Mouse (Mus musculus): ENCODE measurements around the gene Luc7l3. TPM values are rescaled to one million over a fixed set of nuclear protein-coding genes. Genes with fewer than 3 reads are reported as not detected.

Gene Luc7l3
- total and polyA plus RNA-seq, 2 experiments, result 4.6 to 20.1 TPM

GRCm38 (mm10) chr11:94276869-94277337, 44.9 kb downstream of the Luc7l3 start:
- Histone ChIP-seq H3K9ac (ENCODE audit: low read depth, low read length) (peak overlapping the region; percentile 19; the same call in 1 of the 2 replicates), H3K27ac (replicated peaks; ENCODE audit: insufficient read depth, low read depth, low read length) (no peak overlapping the region), H3K79me2 (ENCODE audit: control insufficient read depth, insufficient read depth, low read length) (no peaks in the 10 kb centered on the region), H3K27me3 (ENCODE audit: control insufficient read depth, insufficient read depth, low read length) (no peaks in the 10 kb centered on the region), H3K4me3 (ENCODE audit: insufficient read depth, low read depth, low read length) (no peak overlapping the region), H3K36me3 (ENCODE audit: control insufficient read depth, insufficient read depth, low read length) (no peaks in the 10 kb centered on the region), H3K4me1 (ENCODE audit: control insufficient read depth, insufficient read depth, low read length) (peaks cover 26% of the 10 kb centered on the region)
- 10% methylated on average over 20 of the region's 20 CpGs for whole genome bisulfite sequencing
- DNase-seq (ENCODE audit: extremely low read depth, low read depth, low spot score), result peak; percentile 85
- no peak for TF ChIP-seq POLR2A (IDR thresholded peaks at IDR 0.05; ENCODE audit: extremely low read depth, insufficient read depth, low read length)
- TF ChIP-seq CTCF (IDR thresholded peaks at IDR 0.05; ENCODE audit: low read depth, low read length), result peak; percentile 98

- no peaks in the 10 kb centered on the region for H3K27me3 ChIP-seq (ENCODE audit: control insufficient read depth, insufficient read depth, low read length)
- H3K79me2 ChIP-seq (ENCODE audit: control insufficient read depth, insufficient read depth, low read length), result no peaks in the 10 kb centered on the region
- no peak for DNase-seq (ENCODE audit: extremely low read depth, low read depth, low spot score)
- 90% methylated on average over 2 of the region's 2 CpGs for WGBS
- peaks cover 18% of the 10 kb centered on the region for H3K4me1 ChIP-seq (ENCODE audit: control insufficient read depth, insufficient read depth, low read length)
- H3K9ac ChIP-seq (ENCODE audit: low read depth, low read length), result no peak overlapping the region
- H3K36me3 ChIP-seq (ENCODE audit: control insufficient read depth, insufficient read depth, low read length), result no peaks in the 10 kb centered on the region
- H3K27ac ChIP-seq (replicated peaks; ENCODE audit: insufficient read depth, low read depth, low read length), result no peak overlapping the region
- TF ChIP-seq POLR2A (IDR thresholded peaks at IDR 0.05; ENCODE audit: extremely low read depth, insufficient read depth, low read length), result no peak
- no peak for TF ChIP-seq CTCF (IDR thresholded peaks at IDR 0.05; ENCODE audit: low read depth, low read length)
- H3K4me3 ChIP-seq (ENCODE audit: insufficient read depth, low read depth, low read length), result no peak overlapping the region
These were observed 46.1 kb downstream of the Luc7l3 start for GRCm38 (mm10) chr11:94275686-94276085.

GRCm38 (mm10) chr11:94275226-94275625, 46.6 kb downstream of the Luc7l3 start:
- peak overlapping the region; percentile 66; the same call in 1 of the 2 replicates for H3K27ac ChIP-seq (replicated peaks; ENCODE audit: insufficient read depth, low read depth, low read length)
- H3K79me2 ChIP-seq (ENCODE audit: control insufficient read depth, insufficient read depth, low read length), result no peaks in the 10 kb centered on the region
- H3K27me3 ChIP-seq (ENCODE audit: control insufficient read depth, insufficient read depth, low read length), result no peaks in the 10 kb centered on the region
- H3K4me3 ChIP-seq (ENCODE audit: insufficient read depth, low read depth, low read length), result no peak overlapping the region
- H3K4me1 ChIP-seq (ENCODE audit: control insufficient read depth, insufficient read depth, low read length), result peaks cover 18% of the 10 kb centered on the region
- 35% methylated on average over 7 of the region's 7 CpGs for WGBS
- no peak for TF ChIP-seq POLR2A (IDR thresholded peaks at IDR 0.05; ENCODE audit: extremely low read depth, insufficient read depth, low read length)
- no peak for TF ChIP-seq CTCF (IDR thresholded peaks at IDR 0.05; ENCODE audit: low read depth, low read length)
- H3K9ac ChIP-seq (ENCODE audit: low read depth, low read length), result no peak overlapping the region
- DNase-seq (ENCODE audit: extremely low read depth, low read depth, low spot score), result peak; percentile 56
- H3K36me3 ChIP-seq (ENCODE audit: control insufficient read depth, insufficient read depth, low read length), result no peaks in the 10 kb centered on the region

- 41% methylated on average over 10 of the region's 10 CpGs for WGBS
- no peaks in the 10 kb centered on the region for H3K36me3 ChIP-seq (ENCODE audit: control insufficient read depth, insufficient read depth, low read length)
- no peaks in the 10 kb centered on the region for H3K27me3 ChIP-seq (ENCODE audit: control insufficient read depth, insufficient read depth, low read length)
- no peak overlapping the region for H3K4me3 ChIP-seq (ENCODE audit: insufficient read depth, low read depth, low read length)
- H3K27ac ChIP-seq (replicated peaks; ENCODE audit: insufficient read depth, low read depth, low read length), result peak overlapping the region; percentile 92
- peaks cover 18% of the 10 kb centered on the region for H3K4me1 ChIP-seq (ENCODE audit: control insufficient read depth, insufficient read depth, low read length)
- DNase-seq (ENCODE audit: extremely low read depth, low read depth, low spot score), result peak; percentile 90
- H3K79me2 ChIP-seq (ENCODE audit: control insufficient read depth, insufficient read depth, low read length), result no peaks in the 10 kb centered on the region
- no peak overlapping the region for H3K9ac ChIP-seq (ENCODE audit: low read depth, low read length)
- no peak for TF ChIP-seq POLR2A (IDR thresholded peaks at IDR 0.05; ENCODE audit: extremely low read depth, insufficient read depth, low read length)
- TF ChIP-seq CTCF (IDR thresholded peaks at IDR 0.05; ENCODE audit: low read depth, low read length), result no peak
These were observed 47.5 kb downstream of the Luc7l3 start for GRCm38 (mm10) chr11:94274206-94274867.

GRCm38 (mm10) chr11:94272960-94273927, 48.5 kb downstream of the Luc7l3 start:
- WGBS, result 42% methylated on average over 21 of the region's 21 CpGs
- peak; percentile 93 for DNase-seq (ENCODE audit: extremely low read depth, low read depth, low spot score)
- no peak overlapping the region for H3K4me3 ChIP-seq (ENCODE audit: insufficient read depth, low read depth, low read length)
- no peaks in the 10 kb centered on the region for H3K79me2 ChIP-seq (ENCODE audit: control insufficient read depth, insufficient read depth, low read length)
- H3K36me3 ChIP-seq (ENCODE audit: control insufficient read depth, insufficient read depth, low read length), result no peaks in the 10 kb centered on the region
- peak overlapping the region; percentile 11 for H3K9ac ChIP-seq (ENCODE audit: low read depth, low read length)
- peak overlapping the region; percentile 92 for H3K27ac ChIP-seq (replicated peaks; ENCODE audit: insufficient read depth, low read depth, low read length)
- peaks cover 18% of the 10 kb centered on the region for H3K4me1 ChIP-seq (ENCODE audit: control insufficient read depth, insufficient read depth, low read length)
- TF ChIP-seq CTCF (IDR thresholded peaks at IDR 0.05; ENCODE audit: low read depth, low read length) (no peak), POLR2A (IDR thresholded peaks at IDR 0.05; ENCODE audit: extremely low read depth, insufficient read depth, low read length) (no peak)
- no peaks in the 10 kb centered on the region for H3K27me3 ChIP-seq (ENCODE audit: control insufficient read depth, insufficient read depth, low read length)

Data from liver, adult 2 months (tissue).